Mouse (Mus musculus): Measurements from ENCODE around the gene Tnr.

GRCm38 (mm10) chr1:159812820-159813411 lies 289.3 kb downstream of the Tnr start:
- TF ChIP-seq POLR2A (IDR thresholded peaks at IDR 0.05; ENCODE audit: low read depth, low read length) (no peak), CTCF (conservative IDR thresholded peaks at IDR 0.05; ENCODE audit: insufficient read depth, insufficient read length, low read depth, low read length) (no peak)
